Mouse (Mus musculus) A20 (cell line): Measurements from ENCODE around the gene Zfp941.
"Not testable (repeated sequence)": the region's sequence is repeated elsewhere in the genome, so short reads cannot be mapped to it uniquely, and the experiment has no call there.

Experiments
- DNase-seq: peaks from one replicate; pipeline ENCODE4 v3.0.0-alpha.2; 2011; ENCODE audit warnings: low read depth, low spot score

Gene Zfp941

DNA sequence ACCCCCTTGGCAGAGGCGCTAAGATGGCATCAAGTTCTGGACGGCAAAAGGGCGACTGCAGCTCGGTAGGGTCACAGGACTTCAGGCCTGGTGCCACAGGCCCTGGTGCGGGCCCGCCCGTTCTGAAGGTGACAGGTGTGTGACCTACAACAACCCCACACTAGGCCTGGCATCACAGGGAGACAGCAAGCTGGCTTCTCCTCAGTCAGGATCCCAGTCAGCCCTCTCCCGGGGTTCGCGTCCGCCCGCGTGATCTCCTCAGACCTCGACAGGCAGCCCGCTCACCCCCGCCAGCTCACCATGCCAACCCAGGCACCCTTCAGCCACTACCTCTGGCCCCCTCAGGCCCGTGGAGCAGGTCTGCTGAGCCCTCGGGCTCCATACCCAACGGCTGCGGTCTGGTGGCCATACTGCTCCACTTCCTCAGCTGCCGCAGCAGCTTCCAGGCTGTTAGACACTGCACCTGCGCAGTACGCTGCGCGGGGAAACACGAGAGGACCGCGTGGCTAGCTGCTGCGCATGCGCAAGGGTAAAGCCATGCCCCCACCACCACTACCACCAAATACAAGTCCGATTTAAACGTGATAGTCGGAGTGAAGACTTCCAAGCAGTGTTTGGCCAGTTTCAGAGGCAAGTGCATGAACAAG, 34.4 kb downstream of the Zfp941 start, which contains the start of gene Syce1:
Syce1 (minus strand) TSS at position 447 of the 647 bp plus-strand sequence.
- no peak for DNase-seq

DNA sequence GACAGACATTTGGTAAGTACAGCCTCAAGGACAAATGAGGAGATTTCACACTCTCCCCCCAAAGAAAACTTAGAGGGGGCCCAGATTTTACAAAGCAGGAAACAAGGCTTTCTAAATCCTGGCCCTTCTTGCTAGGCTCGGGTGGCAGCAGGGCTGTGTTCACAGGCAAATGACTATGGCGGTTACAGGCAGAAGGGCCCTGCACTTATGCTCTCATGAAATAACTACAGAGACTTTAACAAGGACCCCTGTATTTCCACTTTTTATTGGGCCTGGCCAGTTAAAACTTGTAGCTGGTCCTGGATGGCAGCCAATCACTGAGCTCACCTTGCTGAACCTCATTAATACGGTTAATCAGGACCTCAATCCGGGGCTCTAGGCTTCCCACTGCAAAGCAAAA, 41.4 kb downstream of the Zfp941 start:
- no peak for DNase-seq

DNA sequence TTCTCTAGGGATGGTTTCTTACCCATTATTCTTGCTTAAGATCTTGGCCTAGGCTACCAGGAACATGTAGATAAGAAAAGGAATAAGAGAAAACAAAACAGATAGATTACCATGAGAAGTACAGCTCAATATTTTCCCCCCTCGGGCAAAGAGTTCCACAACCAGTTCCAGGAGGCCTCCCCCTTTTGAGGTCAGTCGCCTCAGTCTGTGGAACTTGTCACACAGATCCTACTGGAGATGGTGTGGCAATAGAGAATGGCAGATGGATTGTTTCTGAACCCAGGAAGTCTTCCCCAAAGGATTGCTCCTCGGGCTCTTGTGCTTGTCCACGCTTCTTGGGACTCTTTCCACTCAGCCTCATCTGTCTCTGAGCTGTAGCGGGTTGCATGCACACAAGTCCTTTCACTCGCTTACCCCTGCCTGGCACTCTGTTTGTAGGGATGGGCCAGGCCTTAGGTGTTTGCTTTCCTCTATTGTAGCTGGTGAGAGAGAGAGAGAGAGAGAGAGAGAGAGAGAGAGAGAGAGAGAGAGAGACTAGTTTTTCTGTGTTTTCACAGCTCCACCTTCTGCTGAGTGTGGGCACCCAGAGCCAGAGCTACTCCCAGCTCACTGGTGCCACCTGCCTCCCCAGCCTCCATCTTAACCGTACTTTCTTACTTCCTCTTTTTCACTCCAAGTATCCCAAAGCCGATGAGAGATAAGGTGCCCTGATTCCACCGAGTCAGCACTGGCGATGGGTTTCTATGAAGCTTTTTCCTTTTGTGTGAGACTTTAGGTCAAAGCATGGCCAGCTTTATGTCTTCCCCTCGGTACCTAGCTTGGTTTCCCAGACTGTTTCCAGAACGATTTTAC, 55.9 kb downstream of the Zfp941 start:
- peak; percentile 51 for DNase-seq

DNA sequence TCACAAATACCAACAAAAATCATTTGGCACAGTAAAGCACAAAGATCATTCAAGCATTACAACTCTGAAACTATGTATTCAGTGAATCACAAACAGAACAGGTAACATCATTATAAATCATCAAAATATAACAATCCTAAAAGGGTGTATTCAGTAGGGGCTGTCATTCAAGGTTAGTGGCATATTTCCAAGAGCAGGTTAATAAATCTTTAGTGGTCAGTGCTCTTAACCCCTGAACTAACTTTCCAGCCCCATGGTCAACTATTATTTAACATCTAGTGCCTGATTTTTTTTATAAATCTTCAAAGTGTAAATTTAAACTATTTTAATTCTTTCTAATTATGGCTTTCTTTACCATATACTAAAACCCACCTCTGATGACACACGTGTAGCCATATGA, 56.6 kb downstream of the Zfp941 start:
- DNase-seq = not testable (repeated sequence)

DNA sequence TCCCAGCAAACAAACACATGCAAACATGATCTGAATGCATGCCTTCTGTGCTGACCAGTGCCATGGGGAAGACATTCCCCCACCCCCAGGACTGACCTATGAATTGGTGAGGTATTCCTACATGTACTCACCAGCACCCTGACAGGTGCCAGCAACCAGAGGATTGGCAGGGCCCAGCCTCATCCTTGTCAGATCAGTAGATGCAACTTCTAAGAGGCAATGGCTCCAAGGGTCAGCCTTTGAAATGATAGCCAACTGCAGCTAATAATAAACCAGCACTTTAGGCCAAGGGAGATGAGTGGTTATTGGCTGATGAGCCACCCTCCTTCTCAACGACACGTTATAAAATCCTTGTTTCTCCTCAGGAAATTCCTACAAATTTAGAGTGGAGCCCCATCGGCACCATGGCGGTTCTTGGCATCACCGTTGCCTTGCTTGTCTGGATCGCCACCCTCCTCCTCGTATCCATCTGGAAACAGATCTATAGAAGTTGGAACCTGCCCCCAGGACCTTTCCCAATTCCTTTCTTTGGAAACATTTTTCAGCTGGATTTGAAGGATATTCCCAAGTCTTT, 58.4 kb downstream of the Zfp941 start, which contains the start of gene Cyp2e1:
Cyp2e1 (plus strand) TSS at position 293 of the 574 bp plus-strand sequence.
- no peak for DNase-seq

DNA sequence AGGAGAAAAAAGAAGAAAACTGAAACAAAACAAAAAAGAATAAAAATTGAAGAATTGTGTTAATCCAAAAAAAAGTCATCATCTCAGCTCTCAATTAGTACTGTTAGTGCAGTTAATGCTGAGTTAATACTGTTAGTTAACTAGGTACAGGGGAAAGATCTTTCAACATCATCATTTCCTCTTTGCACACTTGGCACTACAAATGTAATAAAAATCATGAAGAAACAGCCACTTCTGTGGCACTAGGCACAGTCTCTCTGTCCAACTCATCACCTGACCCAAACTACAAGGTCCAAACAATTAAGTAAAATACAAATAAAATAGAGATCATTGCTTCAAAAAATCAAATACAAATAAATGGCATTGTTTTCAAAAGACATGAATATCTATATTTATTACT, 61.3 kb downstream of the Zfp941 start:
- DNase-seq = no peak
